Mouse (Mus musculus) effector memory CD4-positive, alpha-beta T cell, adult 5 months (primary cell): Measurements from ENCODE around the gene Pou3f1. TPM values are rescaled to one million over a fixed set of nuclear protein-coding genes. Genes with fewer than 3 reads are reported as not detected.

Experiments used
- polyA plus RNA-seq: library from polyadenylated mRNA; unstranded; fragments of 100-300 nt; shearing (Covaris generic); gene quantifications from one replicate; pipeline ENCODE4 v1.2.1, GENCODE M21; 2017

The Pou3f1 gene
- polyA plus RNA-seq, result 0.60 TPM

GRCm38 (mm10) chr4:124656518-124656853 lies at the start of gene Pou3f1:
TSS of gene Pou3f1 (plus strand) at chr4:124656807.

GRCm38 (mm10) chr4:124610703-124611102 lies 45.9 kb upstream of the Pou3f1 start, which contains the start of gene 3100002H09Rik:
TSS of gene 3100002H09Rik (minus strand) at chr4:124610803.

GRCm38 (mm10) chr4:124693135-124693894 lies 36.7 kb downstream of the Pou3f1 start, which contains the start of gene Utp11:
TSS of gene Utp11 (minus strand) at chr4:124693600.

GRCm38 (mm10) chr4:124700248-124700971 lies 43.8 kb downstream of the Pou3f1 start, which contains the start of gene Fhl3:
TSS of gene Fhl3 (plus strand) at chr4:124700701.

Other genes starting within 250 kb of the Pou3f1 start
- 0.74 TPM for gene 3100002H09Rik, start 46.0 kb upstream of the Pou3f1 start, polyA plus RNA-seq
- gene Utp11, start 36.8 kb downstream of the Pou3f1 start, polyA plus RNA-seq, result 33.9 TPM
- 0.67 TPM for gene Fhl3, start 43.9 kb downstream of the Pou3f1 start, polyA plus RNA-seq
- gene Sf3a3, start 58.0 kb downstream of the Pou3f1 start, polyA plus RNA-seq, result 71.4 TPM
- gene Inpp5b, start 85.0 kb downstream of the Pou3f1 start, polyA plus RNA-seq, result 130 TPM
- gene Mtf1, start 145.3 kb downstream of the Pou3f1 start, polyA plus RNA-seq, result 21.6 TPM
- gene Yrdc, start 193.9 kb downstream of the Pou3f1 start, polyA plus RNA-seq, result 155 TPM
- gene 1110065P20Rik, start 194.4 kb downstream of the Pou3f1 start, polyA plus RNA-seq, result 19.3 TPM
- gene Maneal, start 205.4 kb downstream of the Pou3f1 start, polyA plus RNA-seq, result 1.5 TPM
- gene Epha10, start 224.1 kb downstream of the Pou3f1 start, polyA plus RNA-seq, result not detected